Mouse (Mus musculus): ENCODE results near the gene Zscan22.
"Not testable (repeated sequence)": the region's sequence is repeated elsewhere in the genome, so short reads cannot be mapped to it uniquely, and the experiment has no call there.

Gene Zscan22

DNA sequence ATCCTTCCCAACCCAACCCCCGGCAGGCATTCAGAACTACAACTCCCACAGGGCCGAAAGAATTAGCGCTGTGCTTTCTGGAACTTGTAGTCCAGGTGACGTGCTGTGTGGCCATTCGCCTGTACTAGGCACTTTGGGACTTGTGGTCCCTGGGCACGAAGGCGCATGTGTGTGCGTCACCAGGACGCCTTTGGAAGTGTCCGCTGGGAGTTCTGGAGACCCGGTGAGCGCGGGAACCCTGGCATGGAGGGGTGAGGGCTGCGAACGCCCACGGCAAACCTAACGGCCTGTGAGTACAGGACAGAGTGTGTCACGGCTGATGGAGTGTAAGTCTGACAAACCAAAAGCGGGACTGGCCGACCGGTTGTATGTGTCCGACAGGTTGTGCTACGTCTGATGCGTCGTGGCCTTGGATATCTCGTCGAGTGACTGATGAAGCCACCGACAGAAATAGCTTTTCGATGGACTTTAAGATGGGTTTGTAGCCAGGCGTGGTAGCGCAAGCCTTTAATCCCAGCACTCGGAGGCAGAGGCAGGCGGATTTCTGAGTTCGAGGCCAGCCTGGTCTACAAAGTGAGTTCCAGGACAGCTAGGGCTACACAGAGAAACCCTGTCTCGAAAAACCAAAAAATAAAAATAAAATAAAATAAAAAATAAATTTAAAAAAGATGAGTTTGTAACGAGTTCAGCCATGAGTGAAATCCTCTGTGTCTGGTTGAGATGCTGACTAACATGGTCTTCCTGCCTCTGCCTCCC, at the start of gene Zscan22:
Zscan22 (plus strand) TSS at position 161 of the 756 bp plus-strand sequence.
- peak; percentile 95 for DNase-seq (ENCODE audit: low read depth, low spot score)

DNA sequence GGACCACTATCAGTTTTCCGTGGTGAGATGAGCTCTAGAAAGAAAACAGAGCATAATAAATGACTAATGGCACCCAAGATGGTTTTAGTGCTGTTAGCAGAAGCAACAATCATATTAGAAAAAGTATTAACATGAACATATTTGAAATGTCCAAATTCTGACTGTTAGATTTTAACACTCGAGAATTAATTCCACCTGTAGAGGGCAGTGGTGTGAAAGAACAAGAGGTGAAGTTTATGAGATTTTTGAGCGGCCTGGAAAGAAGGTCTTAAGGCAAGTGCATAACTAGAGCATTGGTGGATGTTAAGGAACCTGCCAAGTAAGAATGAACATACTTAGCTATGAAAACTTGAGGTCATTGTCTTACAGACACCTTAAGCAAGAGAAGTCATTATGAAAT, 23.3 kb upstream of the Zscan22 start:
- peak; percentile 63 for DNase-seq (ENCODE audit: low read depth, low spot score)

DNA sequence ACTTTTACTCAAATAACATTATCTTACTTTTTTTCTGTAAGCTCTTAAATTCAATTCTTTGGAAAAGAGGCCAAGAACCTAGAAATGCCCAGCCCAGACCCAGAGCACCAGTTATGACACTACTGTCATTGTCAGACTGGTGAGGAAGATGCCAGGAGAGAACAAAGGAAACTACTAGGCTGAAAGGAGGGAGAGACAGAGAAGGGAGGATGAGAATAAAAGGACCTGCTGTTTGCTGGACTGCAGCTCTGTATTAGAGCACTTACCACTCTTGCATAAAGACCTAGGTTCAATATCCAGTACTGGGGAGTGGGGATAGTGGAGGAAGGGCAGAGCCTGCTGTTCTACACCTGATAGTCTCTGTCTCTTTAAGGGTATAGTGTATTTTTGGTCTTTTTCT, 17.6 kb upstream of the Zscan22 start:
- DNase-seq (ENCODE audit: low read depth, low spot score), result no peak

DNA sequence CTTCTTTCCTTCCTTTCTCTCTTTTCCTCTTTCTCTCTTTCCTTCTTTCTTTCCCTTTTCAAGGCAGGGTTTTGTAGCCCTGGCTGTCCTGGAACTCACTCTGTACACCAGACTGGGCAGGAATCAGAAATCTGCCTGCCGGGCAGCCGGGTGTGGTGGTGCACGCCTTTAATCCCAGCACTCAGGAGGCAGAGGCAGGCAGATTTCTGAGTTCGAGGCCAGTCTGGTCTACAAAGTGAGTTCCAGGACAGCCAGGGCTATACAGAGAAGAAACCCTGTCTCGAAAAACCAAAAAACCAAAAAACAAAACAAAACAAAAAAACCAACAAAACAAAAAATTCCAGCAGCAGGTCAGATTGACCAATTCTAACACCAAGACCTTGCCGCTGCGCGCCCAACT, 17.1 kb upstream of the Zscan22 start:
- not testable (repeated sequence) for DNase-seq (ENCODE audit: low read depth, low spot score)

DNA sequence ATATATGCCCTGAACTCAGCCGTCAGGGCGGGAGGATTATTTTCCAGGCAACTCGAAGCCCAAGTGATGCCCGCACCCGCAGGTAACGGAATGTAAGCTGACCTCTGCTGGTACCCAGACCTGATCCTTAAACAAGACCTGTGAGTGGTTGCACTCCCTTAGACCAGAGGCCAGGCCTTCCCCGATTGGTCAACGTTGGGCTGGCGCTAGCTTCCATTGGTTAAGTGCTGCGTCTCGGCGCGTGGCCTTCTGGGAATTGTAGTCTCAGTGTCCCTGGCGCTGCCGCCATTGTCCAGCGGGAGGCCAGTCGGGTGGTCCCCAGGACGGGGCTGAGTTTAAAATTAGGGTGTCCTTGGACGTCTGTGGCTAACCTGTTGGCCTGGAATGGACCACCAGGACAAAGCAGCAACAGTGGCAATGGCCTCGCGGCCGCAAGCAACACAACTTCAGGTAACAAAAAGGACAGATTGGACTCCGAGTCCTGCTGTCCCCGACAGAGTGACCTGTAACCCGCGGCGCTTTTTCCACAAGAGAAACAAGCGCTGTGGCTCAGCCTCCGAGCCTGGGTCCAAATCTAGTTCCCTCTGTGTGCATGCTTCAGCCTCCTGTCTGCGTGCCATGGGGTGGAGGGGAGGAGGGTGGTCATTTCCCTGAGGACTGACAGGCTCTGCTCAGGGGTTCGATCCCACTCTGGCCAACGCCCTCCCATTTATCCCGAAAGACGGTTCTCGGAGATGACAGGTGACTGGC, 16.5 kb upstream of the Zscan22 start, which contains the start of gene Zfp128:
Zfp128 (plus strand) TSS at position 267 of the 750 bp plus-strand sequence.
- peak; percentile 93 for DNase-seq (ENCODE audit: low read depth, low spot score)

DNA sequence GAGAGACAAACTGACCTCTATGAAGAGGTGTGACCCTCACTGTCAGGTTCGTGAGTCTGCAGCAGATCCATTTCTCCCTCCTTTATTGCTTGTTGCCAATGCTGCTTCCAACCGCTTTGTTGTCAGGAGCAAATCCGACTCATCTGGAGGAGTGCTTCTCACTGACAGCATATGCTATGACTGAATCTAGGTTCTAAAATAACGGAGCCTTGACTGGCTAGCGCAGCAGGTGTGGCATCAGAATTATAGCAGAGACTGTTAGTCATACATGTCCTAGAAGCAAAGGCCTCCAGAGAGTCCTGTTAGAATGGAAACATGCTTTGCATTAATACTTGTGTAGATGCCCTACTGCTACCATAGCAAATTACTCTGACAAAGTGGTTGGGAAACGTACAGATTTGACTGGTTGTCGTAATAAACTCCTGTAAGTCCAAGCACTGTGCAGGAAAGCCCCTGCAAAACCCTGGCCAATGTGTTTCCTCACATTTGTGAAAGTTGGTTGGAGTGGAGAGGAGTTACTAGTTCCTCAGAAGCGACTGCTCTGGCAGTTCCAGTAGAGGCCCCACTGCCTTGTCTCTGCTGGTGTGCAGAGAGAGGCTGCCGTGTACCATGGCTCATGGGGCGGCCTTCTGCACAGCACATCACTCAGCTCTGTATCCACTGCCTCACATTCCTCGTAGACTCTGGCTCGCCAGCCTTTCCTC, 10.9 kb upstream of the Zscan22 start:
- DNase-seq (ENCODE audit: low read depth, low spot score), result no peak

DNA sequence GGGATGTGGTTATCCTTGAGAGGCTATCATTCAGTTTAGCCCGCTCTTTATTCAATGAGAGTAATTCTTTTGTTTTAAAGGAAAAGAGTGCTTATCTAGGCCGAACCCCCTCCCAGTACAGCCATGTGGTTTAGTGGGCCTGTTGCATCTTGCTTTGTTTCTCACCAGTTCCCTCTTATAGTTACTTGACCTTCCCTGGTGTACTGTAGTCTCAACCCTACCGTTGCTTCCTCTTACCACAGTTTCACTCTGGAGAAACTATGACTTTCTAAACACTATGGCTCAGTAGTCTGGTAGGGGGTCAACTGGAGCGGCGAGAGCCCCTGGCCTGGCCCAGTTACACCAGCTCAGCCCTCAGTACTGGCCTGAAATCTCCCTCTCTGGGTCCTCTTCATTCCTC, 10.0 kb upstream of the Zscan22 start:
- DNase-seq (ENCODE audit: low read depth, low spot score), result no peak

DNA sequence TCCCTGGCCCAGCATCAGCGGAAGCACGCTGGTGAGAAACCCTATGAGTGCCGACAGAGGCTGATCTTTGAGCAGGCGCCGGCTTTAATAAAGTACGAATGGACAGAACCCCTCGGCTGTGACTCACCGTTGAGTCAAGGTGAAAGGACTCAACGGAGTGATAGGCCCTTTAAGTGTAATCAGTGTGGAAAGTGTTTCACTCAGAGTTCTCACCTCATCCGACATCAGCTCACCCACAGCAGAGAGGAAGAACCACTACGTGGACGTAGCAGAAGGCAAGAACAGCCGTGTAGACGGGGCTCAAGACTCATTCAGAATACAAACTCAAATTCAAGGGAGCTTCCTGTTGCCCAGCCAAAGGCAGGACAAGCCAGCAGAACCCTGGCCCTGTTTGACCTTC, 6.7 kb upstream of the Zscan22 start:
- no peak for DNase-seq (ENCODE audit: low read depth, low spot score)

DNA sequence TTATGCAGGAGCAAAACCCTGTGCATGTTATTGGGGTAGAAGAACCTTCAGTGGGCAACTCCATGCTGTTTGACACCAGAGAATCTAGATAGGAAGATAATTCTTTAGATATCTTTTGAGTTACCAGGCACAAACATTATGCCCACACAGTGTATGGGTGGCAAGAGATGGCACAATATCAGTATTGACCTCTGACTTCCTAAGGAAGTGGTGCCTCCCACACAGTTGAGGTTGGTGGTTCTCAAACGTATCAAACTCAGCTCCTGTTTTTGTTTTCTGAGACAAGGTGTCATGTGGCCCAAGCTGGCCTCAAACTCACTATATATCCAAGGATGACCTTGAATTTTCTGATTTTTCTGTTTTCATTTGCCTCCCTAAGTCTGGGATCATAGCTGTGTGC, 6.3 kb upstream of the Zscan22 start:
- DNase-seq (ENCODE audit: low read depth, low spot score), result no peak

DNA sequence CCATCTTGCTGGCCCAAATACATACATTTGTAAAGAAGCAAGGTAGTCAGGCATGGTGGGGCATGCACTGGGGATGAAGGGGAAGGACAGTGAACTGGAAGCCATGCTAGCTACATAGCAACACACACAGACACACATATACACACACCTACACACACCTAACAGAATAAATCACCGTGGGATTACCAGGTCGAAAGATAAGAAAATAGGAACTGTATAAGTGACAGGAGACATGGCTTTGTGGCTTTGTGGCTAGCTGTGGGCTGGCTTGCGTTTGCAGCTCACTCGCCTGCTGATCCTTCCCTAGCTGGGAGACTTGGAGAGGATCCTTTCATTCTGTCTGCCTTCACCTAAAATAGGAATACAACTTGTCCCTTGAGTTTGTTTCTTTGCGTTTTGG, 3.9 kb downstream of the Zscan22 start:
- DNase-seq (ENCODE audit: low read depth, low spot score), result no peak

DNA sequence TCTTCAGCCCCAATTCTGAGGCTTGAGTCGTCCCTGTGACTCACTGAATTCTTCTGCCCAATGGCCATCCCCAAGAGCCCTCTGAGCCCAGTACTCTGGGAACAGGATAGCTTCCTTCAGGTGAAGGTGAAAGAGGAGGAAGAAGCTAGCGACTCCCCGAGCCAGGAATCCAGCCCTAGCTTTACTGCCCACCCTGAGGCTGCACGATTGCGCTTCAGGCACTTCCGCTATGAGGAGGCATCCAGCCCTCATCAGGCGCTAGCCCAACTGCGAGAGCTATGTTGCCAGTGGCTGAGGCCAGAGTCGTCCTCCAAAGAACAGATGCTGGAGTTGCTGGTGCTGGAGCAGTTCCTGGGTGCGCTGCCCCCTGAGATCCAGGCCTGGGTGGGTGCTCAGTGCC, 6.0 kb downstream of the Zscan22 start:
- DNase-seq (ENCODE audit: low read depth, low spot score), result peak; percentile 24

DNA sequence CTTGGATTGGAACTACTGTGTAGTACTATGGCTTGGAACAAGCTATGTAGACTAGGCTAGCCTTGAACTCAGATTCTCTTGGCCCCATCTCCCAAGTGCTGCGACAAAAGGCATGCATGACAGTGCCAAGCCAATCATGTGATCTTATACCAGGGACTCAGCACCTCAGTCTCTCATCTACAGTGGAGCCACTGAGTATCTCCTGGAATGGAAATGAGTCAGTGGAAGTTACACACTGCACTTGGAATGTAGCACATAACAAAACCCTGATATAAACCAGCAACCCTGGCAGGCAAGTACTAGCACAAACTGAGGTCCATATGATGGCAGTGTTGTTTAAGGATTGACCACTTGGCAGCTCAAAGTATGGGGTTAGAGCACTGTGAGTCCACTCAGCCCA, 7.5 kb downstream of the Zscan22 start:
- peak; percentile 82 for DNase-seq (ENCODE audit: low read depth, low spot score)

DNA sequence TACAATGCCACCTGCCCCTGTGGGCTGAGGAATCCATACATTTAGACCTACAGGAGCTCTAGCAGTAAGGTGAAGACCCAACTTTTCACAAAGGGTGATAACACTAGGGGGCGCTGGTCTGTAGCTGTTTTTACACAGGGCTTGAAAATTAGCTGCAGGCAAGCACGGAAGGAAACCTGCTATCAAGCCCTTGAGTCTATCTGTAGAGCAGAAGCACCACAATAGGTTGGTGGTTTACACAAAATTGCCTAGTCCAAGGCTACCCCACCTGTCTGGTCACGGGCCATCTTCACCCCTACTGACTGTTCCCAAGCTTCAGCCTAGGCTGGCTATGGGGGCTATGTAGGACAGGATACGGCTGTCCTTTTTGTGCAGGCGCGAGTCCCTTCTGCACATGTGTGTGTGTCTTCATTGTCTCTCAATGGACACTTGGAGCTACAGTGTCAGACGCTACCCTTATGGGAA, 11.9 kb downstream of the Zscan22 start:
- DNase-seq (ENCODE audit: low read depth, low spot score), result no peak

DNA sequence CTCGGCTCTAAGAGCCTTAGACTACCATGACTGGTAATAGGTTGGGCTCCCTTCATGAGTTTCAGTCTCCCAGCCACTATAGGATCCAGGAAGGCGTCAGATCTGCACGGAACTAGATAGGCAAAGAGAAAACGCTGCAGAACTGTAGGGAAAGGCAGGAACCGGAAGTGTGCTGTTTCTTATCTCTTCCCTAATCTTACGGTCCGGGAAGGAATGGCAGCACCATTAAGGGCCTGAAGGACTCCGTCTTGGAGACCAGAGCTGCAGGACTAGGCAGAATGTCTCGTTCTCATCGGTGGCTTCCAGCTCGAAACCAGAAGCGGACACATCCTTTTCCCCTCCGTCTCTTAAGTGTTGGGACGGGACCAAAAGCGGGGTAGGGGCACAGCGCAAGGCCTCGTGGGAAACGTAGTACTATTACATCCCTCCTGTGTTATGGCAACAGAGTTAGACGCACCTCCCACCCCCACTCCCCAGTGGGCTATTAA, 12.6 kb downstream of the Zscan22 start:
- DNase-seq (ENCODE audit: low read depth, low spot score), result no peak

DNA sequence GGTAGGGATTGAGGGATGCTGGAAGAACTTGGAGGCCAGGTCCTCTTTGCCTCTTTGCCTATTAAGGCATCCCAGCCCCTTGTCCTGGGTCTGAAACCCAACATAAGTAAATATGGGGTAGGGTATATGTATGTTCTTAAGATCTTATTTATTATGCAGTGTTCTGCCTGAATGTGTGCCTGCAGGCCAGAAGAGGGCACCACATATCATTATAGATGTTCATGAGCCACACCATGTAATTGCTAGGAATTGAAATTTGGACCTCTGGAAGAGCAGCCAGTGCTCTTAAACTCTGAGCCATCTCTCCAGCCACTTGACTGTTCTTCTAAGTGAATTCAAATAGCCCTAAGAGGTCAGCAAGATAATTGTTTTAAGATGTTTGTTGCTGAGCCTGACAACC, 15.9 kb downstream of the Zscan22 start:
- DNase-seq (ENCODE audit: low read depth, low spot score), result peak; percentile 47

DNA sequence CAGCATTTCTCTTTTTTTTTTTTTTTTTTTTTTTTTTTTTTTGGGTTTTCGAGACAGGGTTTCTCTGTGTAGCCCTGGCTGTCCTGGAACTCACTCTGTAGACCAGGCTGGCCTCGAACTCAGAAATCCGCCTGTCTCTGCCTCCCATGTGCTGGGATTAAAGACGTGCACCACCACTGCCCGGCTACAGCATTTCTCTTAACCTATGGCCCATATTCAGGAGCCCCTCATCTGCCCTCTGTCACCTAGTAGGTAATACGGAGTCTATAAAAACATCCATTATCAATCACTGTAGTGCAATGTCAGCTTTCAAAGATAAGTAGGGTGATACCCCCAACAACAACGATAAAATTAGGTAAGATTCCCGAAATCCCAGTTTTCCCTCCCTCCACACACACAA, 22.9 kb downstream of the Zscan22 start:
- DNase-seq (ENCODE audit: low read depth, low spot score), result not testable (repeated sequence)

DNA sequence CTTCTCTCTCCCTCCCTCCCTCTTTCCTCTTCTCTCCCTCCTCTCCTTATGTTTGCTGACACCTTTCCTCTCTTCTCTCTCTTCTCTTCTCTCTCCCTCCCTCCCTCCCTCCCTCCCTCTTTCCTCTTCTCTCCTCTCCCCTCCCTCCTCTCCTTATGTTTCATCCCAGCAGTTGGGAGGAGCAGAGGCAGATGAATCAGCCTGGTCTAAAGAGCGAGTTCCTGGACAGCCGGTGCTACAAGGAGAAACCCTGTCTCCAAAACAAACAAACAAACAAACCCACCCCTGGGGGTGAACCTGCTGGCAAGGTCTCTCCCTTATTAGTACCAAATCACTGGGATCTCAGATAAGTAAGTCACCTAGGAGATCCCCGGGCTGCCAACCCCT, 23.7 kb downstream of the Zscan22 start:
- DNase-seq (ENCODE audit: low read depth, low spot score), result peak; percentile 65

DNA sequence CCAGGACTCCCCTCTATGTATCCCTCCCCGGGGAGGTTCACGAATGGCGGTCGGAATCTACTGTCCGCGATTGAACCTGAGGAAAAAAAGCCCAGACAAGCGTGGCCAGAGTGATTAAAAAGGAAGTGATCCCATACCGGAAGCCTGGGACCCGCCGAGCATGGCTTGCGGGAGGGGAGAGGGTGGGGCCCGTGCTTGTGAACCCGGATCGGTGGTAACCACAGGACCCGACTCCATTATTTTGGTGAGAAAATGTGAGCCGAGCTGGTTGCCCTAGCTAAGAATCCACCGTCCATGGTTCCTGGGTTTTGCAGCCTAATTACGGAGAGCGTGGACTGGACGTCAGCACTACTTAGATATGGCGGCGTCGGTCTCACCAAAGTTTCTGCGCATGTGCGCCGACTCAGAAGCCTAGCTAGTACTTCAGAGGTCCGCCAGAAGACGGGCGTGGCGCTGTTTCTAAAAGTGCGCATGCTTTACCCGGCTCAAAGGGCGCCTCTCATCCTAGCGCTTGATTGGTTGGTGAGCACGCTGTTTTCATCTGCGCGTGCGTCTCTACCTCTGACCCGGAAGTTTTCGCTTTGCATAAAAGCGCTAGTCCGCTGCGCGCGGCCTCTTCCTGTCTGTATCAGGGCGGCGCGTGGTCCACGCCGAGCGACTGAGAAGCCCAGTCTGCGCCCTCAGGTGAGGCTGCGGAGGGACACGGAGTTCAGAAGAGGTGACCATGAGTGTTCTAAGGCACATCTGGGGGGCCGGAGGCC, 24.3 kb downstream of the Zscan22 start, which contains the start of gene Rps5:
Rps5 (plus strand) TSS at position 586 of the 761 bp plus-strand sequence.
- DNase-seq (ENCODE audit: low read depth, low spot score), result peak; percentile 99

DNA sequence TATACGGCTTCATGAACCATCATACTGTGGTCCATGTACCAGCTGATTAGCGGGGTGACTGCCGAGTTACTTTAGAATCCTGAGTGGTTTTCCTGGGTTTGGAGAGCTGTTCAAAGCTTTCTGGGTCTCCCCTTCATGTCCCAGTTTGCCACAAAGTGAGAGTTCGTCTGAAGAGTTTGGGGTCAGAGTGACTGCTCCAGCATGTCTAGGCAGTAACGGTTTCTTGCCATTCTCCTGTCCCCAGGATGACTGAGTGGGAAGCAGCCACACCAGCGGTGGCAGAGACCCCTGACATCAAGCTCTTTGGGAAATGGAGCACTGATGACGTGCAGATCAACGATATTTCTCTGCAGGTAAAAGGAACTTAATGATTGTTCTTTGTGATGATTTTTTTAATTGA, 25.1 kb downstream of the Zscan22 start:
- peak; percentile 10 for DNase-seq (ENCODE audit: low read depth, low spot score)

DNA sequence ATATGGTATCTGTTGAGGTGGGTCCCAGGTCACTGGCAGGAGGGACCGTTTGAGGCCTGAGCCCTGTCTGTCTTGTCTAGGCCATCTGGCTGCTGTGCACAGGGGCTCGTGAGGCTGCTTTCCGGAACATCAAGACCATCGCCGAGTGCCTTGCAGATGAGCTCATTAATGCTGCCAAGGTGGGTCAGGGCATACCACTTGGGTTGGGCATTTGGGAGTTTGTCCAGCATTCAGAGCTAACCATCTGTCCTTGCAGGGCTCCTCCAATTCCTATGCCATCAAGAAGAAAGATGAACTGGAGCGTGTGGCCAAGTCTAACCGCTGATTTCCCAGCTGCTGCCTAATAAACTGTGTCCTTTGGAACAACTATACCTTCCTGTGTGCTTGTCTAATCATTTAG, 28.7 kb downstream of the Zscan22 start:
- DNase-seq (ENCODE audit: low read depth, low spot score), result no peak

DNA sequence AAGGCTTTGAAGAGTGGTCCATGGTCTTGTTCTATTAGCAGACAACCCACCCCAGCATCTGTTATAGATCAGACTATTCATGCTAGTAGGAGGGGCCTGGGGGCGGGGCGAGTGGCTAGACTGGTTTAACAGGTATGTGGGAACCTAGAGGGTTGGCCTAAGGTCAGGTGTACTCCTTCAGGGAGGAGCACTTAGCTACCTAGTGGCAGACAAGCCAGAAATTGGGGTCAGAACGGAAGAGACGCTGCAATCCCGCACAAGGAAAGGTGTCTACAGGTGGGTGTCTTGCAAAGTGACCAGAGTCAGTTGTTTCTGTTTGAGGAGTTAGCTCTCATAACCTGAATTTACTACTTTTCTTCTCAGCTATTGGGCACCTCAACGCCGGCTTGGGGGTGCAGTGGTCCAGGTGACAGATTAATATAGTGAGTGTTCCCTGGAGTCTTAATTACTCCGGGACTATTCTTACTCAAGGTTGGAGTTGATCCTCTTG, 29.6 kb downstream of the Zscan22 start, which contains the start of gene Rnf225:
Rnf225 (plus strand) TSS at position 226 of the 490 bp plus-strand sequence.
- no peak for DNase-seq (ENCODE audit: low read depth, low spot score)

Data from 3T3-L1 (cell line).